Mouse (Mus musculus) limb, embryonic 11.5 days (tissue): ENCODE data around the gene Gpr161. TPM values are rescaled to one million over a fixed set of nuclear protein-coding genes. Genes with fewer than 3 reads are reported as not detected.
"Not testable (repeated sequence)": the region's sequence is repeated elsewhere in the genome, so short reads cannot be mapped to it uniquely, and the experiment has no call there.

Experiments used
- ATAC-seq: fragments of 200-750 bp; cut with Nextera tagmentation; 2 replicates; pipeline ENCODE4 v1.8.0; 2017; ENCODE audit warnings: low read depth; ENCODE audit not compliant: insufficient number of reproducible peaks, low FRiP score, low TSS enrichment
- DNase-seq: peaks from one replicate; pipeline ENCODE4 v3.0.0-alpha.2; 2015; ENCODE audit warnings: low spot score
- H3K27ac ChIP-seq: fragments of 300-500 bp; sonication (generic); replicated peaks from 2 replicates; pipeline ENCODE4 v1.5.1; 2014; ENCODE audit warnings: low read depth, mild to moderate bottlenecking, low read length
- H3K27me3 ChIP-seq: fragments of 300-500 bp; sonication (generic); 2 replicates; pipeline ENCODE4 v1.6.1; 2014; ENCODE audit warnings: mild to moderate bottlenecking, low read length, mixed read lengths; ENCODE audit not compliant: control insufficient read depth, insufficient read depth
- H3K36me3 ChIP-seq: fragments of 300-500 bp; sonication (generic); 2 replicates; pipeline ENCODE4 v1.6.1; 2014; ENCODE audit warnings: mild to moderate bottlenecking, low read length, moderate library complexity, mixed read lengths; ENCODE audit not compliant: control insufficient read depth, insufficient read depth
- H3K4me1 ChIP-seq: fragments of 300-500 bp; sonication (generic); 2 replicates; pipeline ENCODE4 v1.6.1; 2014; ENCODE audit warnings: low read length, mixed read lengths; ENCODE audit not compliant: control insufficient read depth, insufficient read depth
- H3K4me2 ChIP-seq: fragments of 300-500 bp; sonication (generic); 2 replicates; pipeline ENCODE4 v1.6.1; 2014; ENCODE audit warnings: low read depth, mild to moderate bottlenecking, moderate library complexity; ENCODE audit not compliant: severe bottlenecking
- H3K4me3 ChIP-seq: fragments of 300-500 bp; sonication (generic); 2 replicates; pipeline ENCODE4 v1.5.1; 2014; ENCODE audit warnings: low read depth, low read length
- H3K9ac ChIP-seq: fragments of 300-500 bp; sonication (generic); 2 replicates; pipeline ENCODE4 v1.6.1; 2014; ENCODE audit warnings: mild to moderate bottlenecking, low read length
- H3K9me3 ChIP-seq: fragments of 300-500 bp; sonication (generic); 2 replicates; pipeline ENCODE4 v1.6.1; 2016; ENCODE audit warnings: low read length; ENCODE audit not compliant: control insufficient read depth
- WGBS: fragments of 180-500 bp; shearing (Covaris S2); extraction: QIAGEN DNeasy Blood & Tissue Kit; methylation state at CpG from one replicate; pipeline ENCODE4 v1.1.7; 2014; 5-methylcytosine and 5-hydroxymethylcytosine counted together
- polyA plus RNA-seq: library from polyadenylated mRNA; unstranded; fragments of >200 nt; fragmentation: Nextera tagmentation; extraction: Ambion mirVana; gene quantifications from 2 replicates; pipeline ENCODE4 v1.2.1, GENCODE M21; 2014

Gene Gpr161
- polyA plus RNA-seq, 1 experiment from 2014 or later = 2.0 TPM

DNA sequence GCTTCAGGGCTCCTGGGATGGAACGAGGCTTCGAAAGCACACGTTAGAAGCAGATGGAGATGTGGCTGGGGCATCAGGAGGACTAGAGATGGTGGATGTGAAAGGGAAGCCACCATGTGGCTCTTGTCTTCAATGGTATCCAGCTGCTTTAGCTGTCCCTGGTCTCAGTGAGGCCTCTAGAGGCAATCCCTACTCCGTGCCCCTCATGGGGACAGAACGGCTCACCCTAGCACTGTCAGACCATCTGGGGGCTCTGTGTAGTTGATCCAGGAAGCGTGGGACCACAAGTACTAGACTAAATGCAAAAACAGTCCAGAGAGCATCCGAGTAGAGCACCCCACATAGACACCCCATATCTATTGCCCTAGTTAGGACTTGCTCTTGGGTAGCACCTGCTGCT, 26.3 kb downstream of the Gpr161 start:
- ATAC-seq = no peak

DNA sequence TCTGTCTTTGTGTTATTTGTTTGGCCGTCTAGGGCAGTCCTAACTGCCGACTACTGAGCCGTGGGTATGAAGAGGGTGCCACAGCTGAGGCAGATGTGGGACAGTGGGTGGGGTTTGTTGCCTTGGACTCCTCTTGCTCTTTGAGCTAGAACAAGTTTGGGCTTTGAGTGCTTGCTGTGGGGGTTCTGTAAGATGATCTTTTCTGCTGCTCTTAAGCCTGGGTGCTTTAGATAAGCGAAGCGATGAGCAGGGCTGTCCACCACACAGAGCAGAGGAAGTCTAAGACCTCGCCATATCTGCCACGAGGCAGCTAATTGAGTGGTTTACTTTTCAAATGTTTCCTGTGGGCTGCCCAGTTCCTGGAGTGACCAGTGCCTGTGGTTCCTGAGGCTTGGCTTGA, 27.3 kb downstream of the Gpr161 start:
- Histone ChIP-seq H3K9me3 (no peaks in the 10 kb centered on the region), H3K4me1 (0 out of 2 replicates have a peak, but pooled peaks cover 5% of the 10 kb centered on the region), H3K27me3 (no peaks in the 10 kb centered on the region), H3K36me3 (no peaks in the 10 kb centered on the region; the same call in 1 of the 2 replicates), H3K9ac (no peak overlapping the region), H3K27ac (no peak overlapping the region), H3K4me2 (no peak overlapping the region), H3K4me3 (no peak overlapping the region)
- no peak for ATAC-seq
- 79% methylated on average over 7 of the region's 7 CpGs for WGBS
- no peak for DNase-seq

More for the DNA sequence above, 26.3 kb downstream of the Gpr161 start:
- DNase-seq = no peak
- Histone ChIP-seq H3K27me3 (no peaks in the 10 kb centered on the region), H3K4me2 (no peak overlapping the region), H3K4me1 (no peaks in the 10 kb centered on the region), H3K4me3 (no peak overlapping the region), H3K9me3 (no peaks in the 10 kb centered on the region), H3K9ac (no peak overlapping the region), H3K27ac (no peak overlapping the region), H3K36me3 (no peaks in the 10 kb centered on the region; the same call in 1 of the 2 replicates)
- 90% methylated on average over 7 of the region's 7 CpGs for WGBS

DNA sequence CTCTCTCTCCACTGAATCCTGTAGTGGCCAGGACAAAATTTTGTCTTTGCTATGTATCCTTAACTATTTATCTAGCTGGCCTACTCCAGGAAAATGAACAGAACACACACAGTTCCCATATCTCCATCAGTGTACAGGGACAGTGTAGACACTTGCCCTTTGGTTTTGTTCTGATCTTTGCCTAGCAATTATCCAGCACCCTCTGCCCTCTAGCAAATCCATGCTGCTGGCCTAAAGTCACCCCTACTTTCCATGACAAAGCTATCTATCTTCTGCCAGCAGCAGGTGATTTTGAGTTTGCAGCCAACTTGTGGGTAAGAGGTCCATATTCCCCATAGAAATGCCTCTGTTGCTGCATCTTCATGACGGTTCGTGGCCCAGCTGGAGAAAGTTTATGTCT, 31.8 kb downstream of the Gpr161 start:
- Histone ChIP-seq H3K4me3 (no peak overlapping the region), H3K9ac (no peak overlapping the region), H3K9me3 (no peaks in the 10 kb centered on the region), H3K4me1 (0 out of 2 replicates have a peak, but pooled peaks cover 6% of the 10 kb centered on the region), H3K4me2 (no peak overlapping the region), H3K36me3 (no peaks in the 10 kb centered on the region), H3K27me3 (no peaks in the 10 kb centered on the region), H3K27ac (no peak overlapping the region)
- WGBS = 16% methylated on average over 2 of the region's 2 CpGs
- DNase-seq = no peak
- ATAC-seq = no peak

DNA sequence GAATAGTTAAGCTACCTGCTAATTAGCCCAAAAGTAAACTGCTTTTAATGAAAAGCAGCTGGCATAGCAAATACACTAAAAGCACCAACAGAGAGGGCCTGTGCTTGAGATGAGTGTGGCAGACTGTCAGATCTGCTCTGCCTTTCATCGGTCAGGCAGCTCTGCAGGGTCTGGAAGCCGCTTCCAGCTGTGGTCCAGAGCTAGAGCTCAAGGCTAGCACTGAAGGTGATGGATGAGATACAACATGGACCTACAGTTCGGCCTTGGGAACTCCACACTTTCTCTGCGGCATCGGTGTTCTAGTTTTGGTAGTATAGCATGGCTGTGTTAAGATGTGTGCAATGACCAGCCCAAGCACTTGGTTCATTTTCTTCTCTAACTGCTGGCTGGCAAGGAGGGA, 32.2 kb downstream of the Gpr161 start:
- Histone ChIP-seq H3K4me2 (no peak overlapping the region), H3K36me3 (no peaks in the 10 kb centered on the region), H3K9ac (no peak overlapping the region), H3K27ac (no peak overlapping the region), H3K4me3 (no peak overlapping the region), H3K9me3 (no peaks in the 10 kb centered on the region), H3K27me3 (no peaks in the 10 kb centered on the region), H3K4me1 (0 out of 2 replicates have a peak, but pooled peaks cover 6% of the 10 kb centered on the region)
- ATAC-seq (peak; percentile 83; the same call in 1 of the 2 replicates), DNase-seq (peak; percentile 53)
- 23% methylated on average over 5 of the region's 5 CpGs for WGBS

DNA sequence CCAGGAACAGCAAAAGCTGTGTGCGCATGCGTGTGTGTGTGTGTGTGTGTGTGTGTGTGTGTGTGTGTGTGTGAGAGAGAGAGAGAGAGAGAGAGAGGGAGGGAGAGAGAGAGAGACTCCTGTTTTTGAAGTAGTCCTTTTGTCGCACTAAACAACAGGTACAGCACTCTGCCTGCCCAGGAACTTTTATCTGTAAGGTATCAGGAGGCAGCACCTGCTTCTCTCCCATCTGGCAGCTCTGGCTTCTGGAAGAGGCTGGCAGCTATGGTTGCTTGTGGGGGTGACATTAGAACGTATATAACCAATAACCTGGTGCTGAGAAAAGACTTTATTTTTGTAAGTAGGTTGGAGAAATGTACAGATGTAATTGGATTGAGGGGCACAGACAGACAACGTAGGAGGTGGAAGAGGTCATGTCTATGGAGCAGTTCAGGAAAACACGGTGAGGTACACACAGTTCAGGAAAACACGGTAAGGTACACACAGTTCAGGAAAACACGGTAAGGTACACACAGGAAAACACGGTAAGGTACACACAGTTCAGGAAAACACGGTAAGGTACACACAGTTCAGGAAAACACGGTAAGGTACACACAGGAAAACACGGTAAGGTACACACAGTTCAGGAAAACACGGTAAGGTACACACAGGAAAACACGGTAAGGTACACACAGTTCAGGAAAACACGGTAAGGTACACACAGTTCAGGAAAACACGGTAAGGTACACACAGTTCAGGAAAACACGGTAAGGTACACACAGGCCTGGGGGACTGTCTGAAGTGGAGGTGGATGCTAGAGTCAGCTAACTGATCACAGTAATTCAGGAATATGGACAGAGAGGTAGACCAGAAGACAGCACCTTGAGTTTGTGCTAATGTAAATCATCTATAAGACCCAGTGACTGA, 33.0 kb downstream of the Gpr161 start:
- H3K4me2 ChIP-seq, H3K27me3 ChIP-seq, DNase-seq, H3K9ac ChIP-seq, H3K4me1 ChIP-seq, H3K4me3 ChIP-seq, H3K9me3 ChIP-seq, H3K27ac ChIP-seq, H3K36me3 ChIP-seq, ATAC-seq: not testable (repeated sequence)
- WGBS = 92% methylated on average over 17 of the region's 17 CpGs

DNA sequence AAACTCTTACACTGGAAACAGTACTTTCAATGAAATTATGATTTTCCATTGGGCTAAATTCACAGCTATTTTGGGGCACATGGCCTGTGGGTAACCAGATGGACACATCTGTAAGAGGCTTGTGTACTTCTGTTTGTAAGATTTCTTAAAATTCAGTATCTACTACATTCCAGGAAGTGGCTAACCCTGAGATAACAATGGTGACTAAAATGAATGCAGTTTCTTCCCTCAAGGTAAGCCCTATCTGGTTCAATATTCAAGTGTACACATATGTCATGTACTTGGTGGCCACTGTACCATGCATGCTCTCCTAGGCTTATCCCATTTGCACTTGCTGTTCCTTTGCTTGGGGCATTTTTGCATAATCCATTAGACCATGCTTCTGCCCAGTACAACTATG, 35.3 kb downstream of the Gpr161 start:
- Histone ChIP-seq H3K4me1 (0 out of 2 replicates have a peak, but pooled peaks cover 6% of the 10 kb centered on the region), H3K36me3 (no peaks in the 10 kb centered on the region), H3K27me3 (no peaks in the 10 kb centered on the region), H3K9me3 (no peaks in the 10 kb centered on the region), H3K9ac (no peak overlapping the region), H3K27ac (no peak overlapping the region), H3K4me3 (no peak overlapping the region), H3K4me2 (no peak overlapping the region)
- ATAC-seq (no peak), DNase-seq (no peak)

DNA sequence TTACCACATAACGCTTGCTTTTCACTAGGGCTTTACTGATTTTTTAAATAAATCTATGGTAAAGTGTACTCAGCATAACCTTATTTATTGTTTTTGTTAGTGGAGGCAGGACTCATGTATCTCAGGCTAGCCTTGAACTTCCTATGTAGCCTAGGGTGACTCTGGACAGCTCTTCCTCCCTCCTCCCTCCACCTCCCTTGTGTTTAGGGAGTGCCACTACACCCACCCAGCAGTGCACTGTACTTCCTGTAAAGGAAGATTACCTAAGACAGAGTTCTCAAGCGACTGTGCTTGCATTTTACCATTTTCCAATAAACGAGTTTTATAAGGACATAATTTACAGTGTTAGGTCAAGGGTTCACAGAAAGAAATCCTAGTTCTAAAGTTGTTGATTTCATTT, 37.2 kb downstream of the Gpr161 start:
- ATAC-seq (no peak), DNase-seq (no peak)
- Histone ChIP-seq H3K36me3 (no peaks in the 10 kb centered on the region), H3K9ac (no peak overlapping the region), H3K4me2 (no peak overlapping the region), H3K27me3 (no peaks in the 10 kb centered on the region), H3K9me3 (no peaks in the 10 kb centered on the region), H3K4me1 (0 out of 2 replicates have a peak, but pooled peaks cover 3% of the 10 kb centered on the region), H3K27ac (no peak overlapping the region), H3K4me3 (no peak overlapping the region)
- 77% methylated on average over 3 of the region's 3 CpGs for WGBS

DNA sequence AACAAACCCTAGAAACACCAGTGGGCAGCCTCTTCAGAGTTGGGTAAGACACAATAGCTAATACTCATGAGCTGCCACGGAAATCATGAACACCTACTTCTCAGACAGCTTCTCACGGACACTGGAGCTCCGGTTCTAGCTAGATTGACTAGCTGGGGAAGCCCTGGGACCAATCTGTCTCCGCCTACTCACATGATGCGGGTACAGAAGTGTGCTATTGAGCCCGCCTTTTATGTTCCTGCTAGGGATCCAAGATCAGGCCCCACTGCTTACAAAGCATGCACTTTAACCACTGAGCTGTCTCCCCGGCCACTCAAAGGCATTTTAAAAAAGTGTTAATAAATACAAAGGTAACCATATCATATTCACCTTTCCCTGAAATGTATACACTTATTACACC, 46.5 kb downstream of the Gpr161 start:
- Histone ChIP-seq H3K4me3 (no peak overlapping the region), H3K36me3 (no peaks in the 10 kb centered on the region), H3K27ac (no peak overlapping the region), H3K27me3 (no peaks in the 10 kb centered on the region), H3K4me2 (no peak overlapping the region), H3K4me1 (0 out of 2 replicates have a peak, but pooled peaks cover 3% of the 10 kb centered on the region), H3K9me3 (no peaks in the 10 kb centered on the region), H3K9ac (no peak overlapping the region)
- ATAC-seq (no peak), DNase-seq (no peak)
- WGBS = 72% methylated on average over 7 of the region's 7 CpGs
